Mouse (Mus musculus) liver, embryonic 16.5 days (tissue): ENCODE results near the gene Rabep1. TPM values are rescaled to one million over a fixed set of nuclear protein-coding genes. Genes with fewer than 3 reads are reported as not detected.

Experiments
- ATAC-seq: fragments of 200-750 bp; cut with Nextera tagmentation; 2 replicates; pipeline ENCODE4 v1.8.0; 2017; ENCODE audit warnings: low read depth, mild to moderate bottlenecking, moderate number of reproducible peaks, moderate library complexity
- H3K27ac ChIP-seq: fragments of 300-500 bp; sonication (generic); 2 replicates; pipeline ENCODE4 v1.5.1; 2014; ENCODE audit warnings: mild to moderate bottlenecking, low read length
- H3K27me3 ChIP-seq: fragments of 300-500 bp; sonication (generic); 2 replicates; pipeline ENCODE4 v1.6.1; 2014; ENCODE audit warnings: low read depth, low read length, mixed read lengths; ENCODE audit not compliant: control insufficient read depth, insufficient read depth
- H3K36me3 ChIP-seq: fragments of 300-500 bp; sonication (generic); 2 replicates; pipeline ENCODE4 v1.6.1; 2014; ENCODE audit warnings: mild to moderate bottlenecking; ENCODE audit not compliant: control insufficient read depth, insufficient read depth
- H3K4me1 ChIP-seq: fragments of 300-500 bp; sonication (generic); 2 replicates; pipeline ENCODE4 v1.6.1; 2014; ENCODE audit warnings: low read depth, low read length, mixed read lengths; ENCODE audit not compliant: control insufficient read depth
- H3K4me2 ChIP-seq: fragments of 300-500 bp; sonication (generic); 2 replicates; pipeline ENCODE4 v1.6.1; 2014; ENCODE audit warnings: low read depth, low read length, mixed read lengths
- H3K4me3 ChIP-seq: fragments of 300-500 bp; sonication (generic); 2 replicates; pipeline ENCODE4 v1.5.1; 2014; ENCODE audit warnings: low read depth, mild to moderate bottlenecking, low read length
- H3K9ac ChIP-seq: fragments of 300-500 bp; sonication (generic); 2 replicates; pipeline ENCODE4 v1.6.1; 2014; ENCODE audit warnings: low read depth, low read length
- H3K9me3 ChIP-seq: fragments of 300-500 bp; sonication (generic); replicated peaks from 2 replicates; pipeline ENCODE4 v1.6.1; 2016; ENCODE audit warnings: low read length; ENCODE audit not compliant: control insufficient read depth
- WGBS: fragments of 180-500 bp; shearing (Covaris S2); extraction: QIAGEN DNeasy Blood & Tissue Kit; methylation state at CpG from one replicate; pipeline ENCODE4 v1.1.7; 2014; ENCODE audit not compliant: insufficient replicate concordance; 5-methylcytosine and 5-hydroxymethylcytosine counted together
- polyA plus RNA-seq: library from polyadenylated mRNA; unstranded; fragments of >200 nt; fragmentation: Nextera tagmentation; extraction: Ambion mirVana; gene quantifications from 2 replicates; pipeline ENCODE4 v1.2.1, GENCODE M21; 2015

Rabep1 gene
- polyA plus RNA-seq, 1 experiment from 2014 or later = 11.8 TPM

DNA sequence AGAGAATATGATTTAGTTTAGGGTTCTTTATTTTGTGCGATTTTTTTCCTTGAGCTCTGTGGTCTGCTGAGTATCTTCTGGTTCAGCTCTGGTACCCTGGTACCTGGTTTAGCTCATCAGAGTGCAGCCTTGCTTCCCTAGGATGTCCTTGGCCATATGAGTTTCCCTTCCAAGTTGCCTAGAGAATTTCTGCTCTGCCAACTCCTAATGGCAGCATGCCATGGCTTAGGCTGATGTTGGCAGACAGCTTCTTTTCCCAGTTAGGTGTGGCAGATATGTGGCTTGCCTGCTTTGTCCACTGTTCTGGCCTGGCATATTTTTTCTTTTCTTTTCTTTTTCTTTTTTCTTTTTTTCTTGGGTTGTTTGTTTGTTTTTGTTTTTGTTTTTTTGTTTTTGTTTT, 25.8 kb downstream of the Rabep1 start:
- H3K9me3 ChIP-seq = no peaks in the 10 kb centered on the region
- H3K27me3 ChIP-seq = no peaks in the 10 kb centered on the region

DNA sequence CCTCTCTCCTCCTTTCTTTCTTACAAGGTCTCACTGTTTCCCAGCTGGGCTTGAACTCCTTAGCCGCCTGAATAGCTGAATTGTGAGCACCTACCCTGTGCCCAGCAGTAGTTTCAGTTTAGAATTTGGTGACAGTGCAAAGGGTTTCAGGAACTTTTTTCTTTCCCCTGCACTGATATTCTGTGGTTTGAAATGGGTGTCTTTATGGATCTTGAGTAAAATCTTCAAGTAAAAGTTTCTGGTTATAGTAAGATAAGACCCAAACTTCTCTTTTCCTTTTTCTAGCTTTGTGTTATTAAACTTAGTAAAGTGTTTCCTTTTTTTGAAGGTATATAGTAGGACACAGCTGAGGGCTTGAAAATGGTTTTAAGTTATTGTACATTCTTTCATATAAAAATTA, 26.5 kb downstream of the Rabep1 start:
- no peak overlapping the region for H3K4me2 ChIP-seq
- H3K27ac ChIP-seq = no peak overlapping the region
- H3K4me1 ChIP-seq = peaks cover 12% of the 10 kb centered on the region
- ATAC-seq = no peak
- no peak overlapping the region for H3K9ac ChIP-seq
- H3K36me3 ChIP-seq = no peaks in the 10 kb centered on the region
- H3K9me3 ChIP-seq = no peaks in the 10 kb centered on the region
- H3K27me3 ChIP-seq = no peaks in the 10 kb centered on the region
- H3K4me3 ChIP-seq = no peak overlapping the region
- WGBS = 18% methylated on average over 1 of the region's 1 CpGs

More for the DNA sequence above, 25.8 kb downstream of the Rabep1 start:
- WGBS = 67% methylated on average over 1 of the region's 1 CpGs
- no peak overlapping the region for H3K9ac ChIP-seq
- no peak for ATAC-seq
- no peak overlapping the region for H3K4me2 ChIP-seq
- H3K4me3 ChIP-seq = no peak overlapping the region
- H3K36me3 ChIP-seq = no peaks in the 10 kb centered on the region
- peaks cover 12% of the 10 kb centered on the region for H3K4me1 ChIP-seq
- no peak overlapping the region for H3K27ac ChIP-seq

DNA sequence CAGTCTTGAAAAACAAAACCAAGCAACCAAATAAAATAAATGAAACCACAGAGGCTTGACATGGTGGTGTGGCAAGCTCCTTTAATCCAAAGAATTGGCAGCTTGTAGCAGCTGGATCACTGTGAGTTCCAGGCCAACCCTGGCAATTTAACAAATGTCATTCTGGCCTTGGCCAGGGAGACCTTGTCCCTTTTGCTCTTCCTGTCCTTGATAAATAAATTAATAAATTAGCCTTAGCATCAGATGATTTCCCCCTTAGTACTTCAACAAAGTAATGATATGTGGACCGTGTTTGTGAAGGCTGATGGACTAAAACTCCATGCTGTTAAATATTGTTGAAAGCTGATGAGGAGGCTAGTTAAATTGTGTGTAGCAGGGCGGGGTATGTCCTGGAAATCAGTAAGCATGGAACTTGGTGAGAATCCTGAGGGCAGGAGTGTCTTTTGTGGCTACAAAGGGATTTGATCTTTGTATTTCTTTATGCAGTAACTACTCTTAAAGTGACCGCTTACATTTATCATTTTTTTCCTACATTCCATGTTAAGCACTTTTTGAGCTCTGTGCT, 27.3 kb downstream of the Rabep1 start:
- Histone ChIP-seq H3K36me3 (no peaks in the 10 kb centered on the region), H3K4me3 (no peak overlapping the region), H3K4me2 (no peak overlapping the region), H3K27ac (no peak overlapping the region), H3K27me3 (no peaks in the 10 kb centered on the region), H3K9ac (no peak overlapping the region), H3K9me3 (no peaks in the 10 kb centered on the region), H3K4me1 (peaks cover 12% of the 10 kb centered on the region)
- ATAC-seq = no peak
- 69% methylated on average over 3 of the region's 3 CpGs for WGBS

DNA sequence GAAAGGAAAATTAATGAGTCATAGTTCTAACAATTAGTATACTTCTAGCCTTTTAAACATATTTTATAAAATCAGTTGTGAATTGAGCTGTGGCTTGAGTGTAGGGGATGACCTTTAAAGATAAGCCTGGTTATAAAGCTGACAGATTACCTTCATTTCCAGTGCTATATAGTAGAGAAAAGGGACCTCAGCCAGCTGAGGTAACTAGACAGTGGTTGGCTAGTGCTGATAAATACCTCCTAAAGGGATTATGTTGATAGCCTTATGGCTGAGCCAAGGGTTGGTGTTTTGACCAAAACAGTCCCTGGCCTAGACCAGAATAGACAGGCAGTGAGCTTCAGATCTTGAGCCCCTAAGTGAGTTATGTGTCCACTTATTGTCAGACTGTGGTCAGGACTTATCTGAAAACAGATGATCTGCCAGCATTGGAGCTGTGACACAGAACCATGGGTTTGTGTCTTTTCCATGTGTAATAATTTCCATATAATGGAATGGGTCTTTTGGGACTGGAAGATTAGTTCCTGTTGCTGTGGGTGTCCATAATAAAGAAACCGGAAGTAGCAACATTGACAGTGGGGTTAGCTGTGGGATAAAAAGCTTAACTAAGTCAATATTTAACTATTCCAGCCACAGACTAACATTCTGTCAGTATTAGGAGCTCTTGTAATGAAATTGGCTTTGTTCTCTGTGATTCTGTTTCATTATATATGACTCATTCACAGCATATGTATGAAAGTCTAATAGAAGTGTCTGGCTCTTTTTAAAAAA, 29.5 kb downstream of the Rabep1 start:
- no peaks in the 10 kb centered on the region for H3K9me3 ChIP-seq
- no peaks in the 10 kb centered on the region for H3K27me3 ChIP-seq
- no peaks in the 10 kb centered on the region for H3K36me3 ChIP-seq
- H3K4me2 ChIP-seq = no peak overlapping the region
- peaks cover 12% of the 10 kb centered on the region for H3K4me1 ChIP-seq
- no peak for ATAC-seq
- no peak overlapping the region for H3K27ac ChIP-seq
- no peak overlapping the region for H3K9ac ChIP-seq
- 55% methylated on average over 1 of the region's 1 CpGs for WGBS
- no peak overlapping the region for H3K4me3 ChIP-seq

DNA sequence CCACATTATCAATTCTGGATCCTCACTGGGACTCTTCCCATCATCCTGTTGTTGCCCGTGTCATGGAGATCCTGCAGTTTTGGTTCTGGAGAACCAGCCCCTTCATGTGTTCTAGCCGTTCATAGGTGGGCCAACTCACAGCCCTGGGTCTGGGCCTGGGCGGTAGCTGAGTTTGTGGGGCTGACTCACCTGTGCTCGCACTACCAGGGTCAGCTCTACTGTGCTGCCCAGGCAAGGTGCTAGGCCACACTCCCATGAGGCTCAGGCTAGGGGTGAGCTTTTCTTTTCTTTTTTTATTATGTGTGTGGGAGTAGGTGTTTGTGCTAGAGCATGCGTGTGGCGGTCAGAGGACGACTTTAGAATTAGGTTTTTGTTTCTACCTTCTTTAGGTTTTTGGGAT, 33.1 kb downstream of the Rabep1 start:
- Histone ChIP-seq H3K4me3 (no peak overlapping the region), H3K9me3 (no peaks in the 10 kb centered on the region), H3K4me2 (no peak overlapping the region), H3K4me1 (peaks cover 4% of the 10 kb centered on the region), H3K27ac (no peak overlapping the region), H3K9ac (no peak overlapping the region), H3K36me3 (no peaks in the 10 kb centered on the region), H3K27me3 (no peaks in the 10 kb centered on the region)
- no peak for ATAC-seq
- 79% methylated on average over 7 of the region's 7 CpGs for WGBS

DNA sequence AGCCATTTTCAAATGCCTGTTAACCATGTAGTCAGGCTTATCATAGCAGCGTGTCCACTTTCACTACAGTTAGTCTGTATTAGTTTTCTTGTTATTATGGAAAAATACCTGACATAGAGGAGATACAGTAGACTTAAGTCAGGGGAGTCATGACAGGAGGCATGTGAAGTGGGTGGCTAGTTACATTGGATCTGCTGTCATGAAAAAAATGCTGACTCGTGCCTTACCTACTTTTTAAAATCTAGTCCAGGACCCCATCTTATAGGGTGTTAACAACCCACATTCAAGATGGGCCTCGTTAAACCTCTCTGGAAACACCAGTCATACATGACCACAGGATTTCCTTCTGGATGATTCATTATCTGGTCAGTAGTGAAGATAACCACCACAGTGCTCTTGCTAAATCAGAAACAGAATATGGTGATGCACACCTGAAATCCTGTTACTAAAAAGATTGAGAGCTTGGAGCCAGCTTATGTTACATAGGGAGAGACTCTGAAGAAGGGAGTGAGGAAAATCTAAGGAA, 38.4 kb downstream of the Rabep1 start:
- no peaks in the 10 kb centered on the region for H3K27me3 ChIP-seq
- no peaks in the 10 kb centered on the region for H3K9me3 ChIP-seq
- 54% methylated on average over 3 of the region's 3 CpGs for WGBS
- peaks cover 4% of the 10 kb centered on the region; the same call in 1 of the 2 replicates for H3K36me3 ChIP-seq
- H3K9ac ChIP-seq = no peak overlapping the region
- H3K27ac ChIP-seq = no peak overlapping the region
- H3K4me1 ChIP-seq = no peaks in the 10 kb centered on the region
- H3K4me2 ChIP-seq = no peak overlapping the region
- ATAC-seq = no peak
- H3K4me3 ChIP-seq = no peak overlapping the region

DNA sequence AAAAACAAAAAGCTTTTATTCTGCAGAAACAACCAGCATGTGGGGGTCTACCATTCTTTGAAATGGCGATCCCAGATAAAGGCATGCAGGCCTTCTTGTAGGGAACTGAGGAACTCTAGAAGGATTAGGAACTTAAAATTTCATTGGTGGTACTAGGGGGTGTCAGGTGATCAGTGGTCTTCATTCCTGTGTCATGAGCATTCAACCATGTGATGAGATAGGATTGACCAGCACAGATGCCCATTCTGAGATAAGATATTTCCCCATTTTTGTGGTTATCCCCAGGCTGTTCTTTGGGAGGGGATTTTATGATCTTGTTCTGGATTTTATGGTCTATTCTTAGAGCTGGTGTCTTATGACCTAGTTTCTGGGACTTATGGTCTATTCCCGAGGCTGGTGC, 46.1 kb downstream of the Rabep1 start:
- no peak overlapping the region for H3K4me3 ChIP-seq
- peaks cover 23% of the 10 kb centered on the region for H3K36me3 ChIP-seq
- ATAC-seq = no peak
- no peaks in the 10 kb centered on the region for H3K9me3 ChIP-seq
- 68% methylated on average over 2 of the region's 2 CpGs for WGBS
- no peak overlapping the region for H3K4me2 ChIP-seq
- no peaks in the 10 kb centered on the region for H3K27me3 ChIP-seq
- no peak overlapping the region for H3K27ac ChIP-seq
- no peak overlapping the region for H3K9ac ChIP-seq
- H3K4me1 ChIP-seq = no peaks in the 10 kb centered on the region

DNA sequence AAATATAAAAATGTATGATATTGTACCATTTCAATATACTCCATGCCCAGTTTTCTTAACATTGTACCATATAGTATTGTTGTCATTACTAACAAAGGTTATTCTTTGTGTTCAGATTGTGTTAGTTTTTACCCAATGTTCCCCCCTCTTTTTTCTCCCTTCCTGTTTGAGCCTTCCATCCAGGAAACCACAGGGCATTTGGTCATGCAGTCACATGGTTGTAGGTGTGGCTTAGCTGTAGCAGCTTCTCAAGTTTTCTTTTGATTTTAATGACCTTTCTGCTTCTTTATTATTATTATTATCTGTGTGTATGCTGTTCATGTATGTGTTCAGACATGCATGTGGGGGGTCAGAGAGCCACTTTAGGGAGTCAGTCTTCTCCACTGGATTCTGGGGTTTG, 47.0 kb downstream of the Rabep1 start:
- ATAC-seq = no peak
- no peak overlapping the region for H3K4me3 ChIP-seq
- peaks cover 23% of the 10 kb centered on the region for H3K36me3 ChIP-seq
- H3K27ac ChIP-seq = no peak overlapping the region
- no peaks in the 10 kb centered on the region for H3K9me3 ChIP-seq
- no peak overlapping the region for H3K9ac ChIP-seq
- H3K27me3 ChIP-seq = no peaks in the 10 kb centered on the region
- H3K4me2 ChIP-seq = no peak overlapping the region
- no peaks in the 10 kb centered on the region for H3K4me1 ChIP-seq

DNA sequence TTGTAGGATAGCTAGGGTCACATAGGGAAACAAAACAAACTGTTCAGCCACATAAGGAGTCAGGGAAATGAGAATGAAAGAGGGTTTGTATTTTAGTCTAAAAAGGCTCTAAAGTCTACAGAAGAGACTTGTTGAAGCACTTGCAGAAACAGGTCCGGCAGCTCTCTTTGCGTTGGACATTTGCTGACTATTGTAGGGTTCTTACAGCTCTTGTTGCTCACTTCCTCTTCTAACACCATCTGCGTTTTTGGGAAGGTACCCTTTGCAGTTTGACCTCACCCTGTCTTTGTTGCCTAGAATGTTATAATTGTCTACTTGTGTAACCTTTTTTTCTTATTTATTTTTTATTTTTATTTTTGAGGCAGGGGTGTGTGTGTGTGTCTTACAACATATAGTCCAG, 53.1 kb downstream of the Rabep1 start:
- H3K4me3 ChIP-seq = no peak overlapping the region
- H3K9ac ChIP-seq = no peak overlapping the region
- H3K27me3 ChIP-seq = no peaks in the 10 kb centered on the region
- H3K27ac ChIP-seq = no peak overlapping the region
- WGBS = 59% methylated on average over 3 of the region's 3 CpGs
- H3K36me3 ChIP-seq = peaks cover 19% of the 10 kb centered on the region
- no peaks in the 10 kb centered on the region for H3K9me3 ChIP-seq
- no peak for ATAC-seq
- H3K4me1 ChIP-seq = no peaks in the 10 kb centered on the region
- no peak overlapping the region for H3K4me2 ChIP-seq
